Mouse (Mus musculus): Measurements from ENCODE around the gene Zfp429.

DNA sequence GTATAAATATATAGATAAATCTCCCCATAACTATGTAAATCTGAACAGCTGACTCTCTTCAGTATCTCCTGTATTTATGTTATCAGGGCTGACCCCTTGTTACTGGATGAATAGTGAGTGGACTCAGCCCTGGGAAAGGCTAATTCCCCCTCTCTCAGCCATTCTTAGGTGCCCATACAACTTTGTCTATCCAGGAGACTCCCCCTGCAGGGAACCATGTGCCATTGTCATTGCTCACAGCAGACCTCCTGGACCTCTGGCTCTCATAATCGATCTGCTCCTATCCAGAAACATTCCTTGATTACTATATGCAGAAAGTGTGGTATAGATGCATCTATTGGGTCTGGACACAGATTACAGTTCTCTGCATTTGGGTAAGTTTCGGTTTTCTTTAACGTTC lies 17.2 kb upstream of the Zfp429 start:
- TF ChIP-seq CTCF (conservative IDR thresholded peaks at IDR 0.05; ENCODE audit: insufficient read depth, insufficient read length, low read depth, low read length) = no peak
- TF ChIP-seq POLR2A (IDR thresholded peaks at IDR 0.05; ENCODE audit: low read depth, low read length) = no peak
